Mouse (Mus musculus) hindbrain, embryonic 15.5 days (tissue): ENCODE results near the gene Lrch3. TPM values are rescaled to one million over a fixed set of nuclear protein-coding genes. Genes with fewer than 3 reads are reported as not detected.
"Not testable (repeated sequence)": the region's sequence is repeated elsewhere in the genome, so short reads cannot be mapped to it uniquely, and the experiment has no call there.

ENCODE experiments used
- ATAC-seq: fragments of 200-750 bp; cut with Nextera tagmentation; 2 replicates; pipeline ENCODE4 v1.8.0; 2017; ENCODE audit warnings: low read depth, moderate number of reproducible peaks, moderate TSS enrichment; ENCODE audit not compliant: low FRiP score
- H3K27ac ChIP-seq: fragments of 300-500 bp; sonication (generic); replicated peaks from 2 replicates; pipeline ENCODE4 v1.5.1; 2015; ENCODE audit warnings: mild to moderate bottlenecking, inconsistent platforms
- H3K27me3 ChIP-seq: fragments of 300-500 bp; sonication (generic); 2 replicates; pipeline ENCODE4 v1.6.1; 2015; ENCODE audit warnings: control low read depth, inconsistent platforms
- H3K36me3 ChIP-seq: fragments of 300-500 bp; sonication (generic); 2 replicates; pipeline ENCODE4 v1.6.1; 2015; ENCODE audit warnings: control low read depth, inconsistent platforms
- H3K4me1 ChIP-seq: fragments of 300-500 bp; sonication (generic); replicated peaks from 2 replicates; pipeline ENCODE4 v1.6.1; 2015; ENCODE audit warnings: control low read depth, inconsistent platforms
- H3K4me2 ChIP-seq: fragments of 300-500 bp; sonication (generic); 2 replicates; pipeline ENCODE4 v1.6.1; 2015; ENCODE audit warnings: moderate library complexity, mild to moderate bottlenecking, inconsistent platforms
- H3K4me3 ChIP-seq: fragments of 300-500 bp; sonication (generic); 2 replicates; pipeline ENCODE4 v1.5.1; 2015; ENCODE audit warnings: mild to moderate bottlenecking, inconsistent platforms
- H3K9ac ChIP-seq: fragments of 300-500 bp; sonication (generic); 2 replicates; pipeline ENCODE4 v1.6.1; 2015; ENCODE audit warnings: inconsistent platforms
- H3K9me3 ChIP-seq: fragments of 300-500 bp; sonication (generic); 2 replicates; pipeline ENCODE4 v1.6.1; 2016; ENCODE audit warnings: control low read depth, inconsistent platforms
- WGBS: fragments of 180-500 bp; shearing (Covaris S2); methylation state at CpG from one replicate; pipeline ENCODE4 v1.1.7; 2015; 5-methylcytosine and 5-hydroxymethylcytosine counted together
- polyA plus RNA-seq: library from polyadenylated mRNA; unstranded; fragments of >200 nt; fragmentation: Nextera tagmentation; extraction: Ambion mirVana; gene quantifications from 2 replicates; pipeline ENCODE4 v1.2.1, GENCODE M21; 2015

The Lrch3 gene
- polyA plus RNA-seq, 1 experiment from 2014 or later, result 39.6 TPM

DNA sequence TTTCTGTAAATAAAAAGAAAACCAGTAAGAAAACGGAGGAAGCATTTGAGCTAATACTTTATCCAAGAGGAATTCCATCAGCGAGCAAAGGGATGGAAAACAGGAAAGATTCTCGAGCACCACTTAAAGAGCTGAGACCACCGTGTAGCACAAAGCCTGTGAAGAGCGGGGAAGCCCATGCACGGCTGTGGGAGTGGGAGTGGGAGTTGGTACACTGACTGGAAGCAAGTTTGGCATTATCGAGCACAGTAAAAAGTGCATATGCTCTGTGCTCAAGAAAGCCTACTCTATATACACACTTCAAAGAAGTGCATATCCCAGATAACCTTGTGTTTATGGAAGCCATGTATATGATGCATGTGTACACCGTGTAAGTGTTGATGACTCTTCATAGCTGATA lies 13.1 kb downstream of the Lrch3 start:
- Histone ChIP-seq H3K4me3 (no peak overlapping the region), H3K4me2 (no peak overlapping the region), H3K27ac (no peak overlapping the region), H3K9me3 (no peaks in the 10 kb centered on the region), H3K27me3 (no peaks in the 10 kb centered on the region), H3K9ac (no peak overlapping the region), H3K4me1 (0 out of 2 replicates have a peak, but pooled peaks cover 3% of the 10 kb centered on the region), H3K36me3 (peaks cover 8% of the 10 kb centered on the region)
- ATAC-seq, result no peak
- 94% methylated on average over 8 of the region's 8 CpGs for WGBS

DNA sequence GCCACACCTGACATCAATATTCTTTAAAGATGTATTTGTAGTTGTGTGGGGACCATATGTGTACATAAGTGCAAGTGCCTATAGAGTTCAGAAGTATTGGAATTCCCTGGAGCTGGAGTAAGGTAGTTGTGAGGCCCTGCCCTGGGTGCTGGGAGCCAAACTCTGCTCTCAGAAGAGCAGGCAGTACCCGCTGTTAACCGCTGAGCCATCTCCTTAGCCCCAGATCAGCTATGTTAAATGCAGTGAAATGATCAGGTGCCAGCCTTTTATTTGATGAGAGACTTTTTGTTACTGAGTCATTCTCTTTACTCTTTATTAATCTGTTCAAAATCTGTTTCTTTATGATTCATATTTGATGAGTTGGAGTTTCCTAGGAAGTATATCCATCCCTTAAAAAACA lies 16.0 kb downstream of the Lrch3 start:
- ATAC-seq, result no peak
- Histone ChIP-seq H3K4me1 (0 out of 2 replicates have a peak, but pooled peaks cover 3% of the 10 kb centered on the region), H3K36me3 (no peaks in the 10 kb centered on the region), H3K4me2 (no peak overlapping the region), H3K9ac (no peak overlapping the region), H3K9me3 (no peaks in the 10 kb centered on the region), H3K27me3 (no peaks in the 10 kb centered on the region), H3K4me3 (no peak overlapping the region), H3K27ac (no peak overlapping the region)
- WGBS, result 18% methylated on average over 2 of the region's 2 CpGs

- Histone ChIP-seq H3K4me1 (peaks cover 3% of the 10 kb centered on the region; the same call in 1 of the 2 replicates), H3K9ac (no peak overlapping the region)
- 74% methylated on average over 2 of the region's 2 CpGs for WGBS
These were observed 20.6 kb downstream of the Lrch3 start for GRCm38 (mm10) chr16:32934470-32934869.

GRCm38 (mm10) chr16:32935088-32935487 lies 21.2 kb downstream of the Lrch3 start:
- H3K4me3 ChIP-seq, result no peak overlapping the region
- H3K4me2 ChIP-seq, result no peak overlapping the region
- ATAC-seq, result no peak
- no peaks in the 10 kb centered on the region for H3K36me3 ChIP-seq
- no peak overlapping the region for H3K9ac ChIP-seq
- H3K4me1 ChIP-seq, result no peaks in the 10 kb centered on the region; the same call in 1 of the 2 replicates
- H3K27me3 ChIP-seq, result no peaks in the 10 kb centered on the region
- 72% methylated on average over 1 of the region's 1 CpGs for WGBS
- H3K9me3 ChIP-seq, result no peaks in the 10 kb centered on the region
- no peak overlapping the region for H3K27ac ChIP-seq

More at GRCm38 (mm10) chr16:32934470-32934869, 20.6 kb downstream of the Lrch3 start:
- no peaks in the 10 kb centered on the region for H3K9me3 ChIP-seq
- H3K27ac ChIP-seq, result no peak overlapping the region
- no peak for ATAC-seq
- no peaks in the 10 kb centered on the region for H3K27me3 ChIP-seq
- H3K4me3 ChIP-seq, result no peak overlapping the region
- H3K4me2 ChIP-seq, result no peak overlapping the region
- no peaks in the 10 kb centered on the region for H3K36me3 ChIP-seq

GRCm38 (mm10) chr16:32937358-32937757 lies 23.5 kb downstream of the Lrch3 start:
- H3K9me3 ChIP-seq, result no peaks in the 10 kb centered on the region
- WGBS, result 87% methylated on average over 2 of the region's 2 CpGs
- no peaks in the 10 kb centered on the region for H3K27me3 ChIP-seq
- ATAC-seq, result no peak
- H3K4me1 ChIP-seq, result no peaks in the 10 kb centered on the region; the same call in 1 of the 2 replicates
- H3K36me3 ChIP-seq, result no peaks in the 10 kb centered on the region
- H3K4me3 ChIP-seq, result no peak overlapping the region
- H3K4me2 ChIP-seq, result no peak overlapping the region
- no peak overlapping the region for H3K27ac ChIP-seq
- H3K9ac ChIP-seq, result no peak overlapping the region

GRCm38 (mm10) chr16:32939301-32939700 lies 25.4 kb downstream of the Lrch3 start:
- 37% methylated on average over 3 of the region's 3 CpGs for WGBS
- not testable (repeated sequence) for H3K4me2 ChIP-seq, H3K27me3 ChIP-seq, H3K9ac ChIP-seq, ATAC-seq, H3K4me3 ChIP-seq, H3K9me3 ChIP-seq, H3K36me3 ChIP-seq, H3K4me1 ChIP-seq, H3K27ac ChIP-seq

GRCm38 (mm10) chr16:32939716-32940115 lies 25.8 kb downstream of the Lrch3 start:
- H3K4me1 ChIP-seq, H3K27ac ChIP-seq, H3K27me3 ChIP-seq, H3K9me3 ChIP-seq, H3K4me2 ChIP-seq, H3K9ac ChIP-seq, H3K4me3 ChIP-seq, H3K36me3 ChIP-seq, ATAC-seq: not testable (repeated sequence)
- WGBS, result 85% methylated on average over 4 of the region's 4 CpGs

GRCm38 (mm10) chr16:32941226-32941625 lies 27.3 kb downstream of the Lrch3 start:
- ATAC-seq, H3K9me3 ChIP-seq, H3K9ac ChIP-seq, H3K4me3 ChIP-seq, H3K27ac ChIP-seq, H3K4me2 ChIP-seq, H3K27me3 ChIP-seq, H3K4me1 ChIP-seq, H3K36me3 ChIP-seq: not testable (repeated sequence)
- WGBS, result 84% methylated on average over 2 of the region's 2 CpGs

DNA sequence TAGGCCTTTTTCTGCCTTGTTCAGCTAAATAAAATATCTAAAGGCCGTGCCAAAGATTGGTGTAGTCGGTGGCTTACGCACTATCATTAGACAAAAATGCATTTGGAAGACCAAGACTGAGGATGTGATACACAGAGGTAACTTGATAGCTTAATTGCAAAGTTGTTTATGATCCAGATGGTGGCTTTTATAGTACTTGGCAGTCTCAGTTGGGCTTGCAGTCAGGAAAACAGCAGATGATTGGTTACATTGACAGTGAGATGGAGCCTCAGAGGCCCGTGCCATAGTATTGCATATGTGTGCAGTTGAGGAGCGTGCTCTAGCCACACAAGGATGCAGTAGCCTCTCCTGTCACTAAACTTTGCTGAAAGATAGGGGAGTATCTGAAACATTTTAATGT lies 28.8 kb downstream of the Lrch3 start:
- no peaks in the 10 kb centered on the region for H3K27me3 ChIP-seq
- WGBS, result 73% methylated on average over 5 of the region's 5 CpGs
- ATAC-seq, result no peak

DNA sequence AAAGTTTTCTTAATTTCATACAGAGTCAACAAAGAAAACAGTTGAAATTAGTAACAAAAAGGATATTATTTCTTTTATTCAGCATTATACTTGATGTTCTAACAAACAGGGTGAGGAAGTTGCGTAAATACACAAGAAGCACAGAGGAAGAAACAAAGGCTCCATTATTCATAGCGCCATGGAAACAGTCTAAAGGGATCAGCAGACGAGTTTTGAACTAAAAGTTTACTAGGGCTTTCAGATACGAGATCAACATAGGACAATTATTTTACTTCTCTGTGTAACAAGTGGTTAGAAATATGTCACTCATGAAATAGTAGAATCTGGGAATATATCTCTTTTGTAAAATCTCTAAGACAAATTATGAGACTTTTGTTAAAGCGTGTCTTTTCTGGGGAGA lies 31.5 kb downstream of the Lrch3 start:
- 45% methylated on average over 5 of the region's 5 CpGs for WGBS
- no peaks in the 10 kb centered on the region for H3K27me3 ChIP-seq
- H3K36me3 ChIP-seq, result no peaks in the 10 kb centered on the region
- no peak for ATAC-seq
- no peak overlapping the region for H3K9ac ChIP-seq
- peak overlapping the region; percentile 36; the same call in 1 of the 2 replicates for H3K27ac ChIP-seq
- H3K4me1 ChIP-seq, result 0 out of 2 replicates have a peak, but pooled peaks cover 3% of the 10 kb centered on the region
- H3K4me3 ChIP-seq, result no peak overlapping the region
- H3K4me2 ChIP-seq, result no peak overlapping the region
- no peaks in the 10 kb centered on the region for H3K9me3 ChIP-seq

More for the DNA sequence above, 28.8 kb downstream of the Lrch3 start:
- H3K9ac ChIP-seq, result no peak overlapping the region
- H3K36me3 ChIP-seq, result no peaks in the 10 kb centered on the region
- no peaks in the 10 kb centered on the region for H3K9me3 ChIP-seq
- H3K4me2 ChIP-seq, result no peak overlapping the region
- no peak overlapping the region for H3K27ac ChIP-seq
- no peak overlapping the region for H3K4me3 ChIP-seq
- H3K4me1 ChIP-seq, result 0 out of 2 replicates have a peak, but pooled peaks cover 3% of the 10 kb centered on the region

DNA sequence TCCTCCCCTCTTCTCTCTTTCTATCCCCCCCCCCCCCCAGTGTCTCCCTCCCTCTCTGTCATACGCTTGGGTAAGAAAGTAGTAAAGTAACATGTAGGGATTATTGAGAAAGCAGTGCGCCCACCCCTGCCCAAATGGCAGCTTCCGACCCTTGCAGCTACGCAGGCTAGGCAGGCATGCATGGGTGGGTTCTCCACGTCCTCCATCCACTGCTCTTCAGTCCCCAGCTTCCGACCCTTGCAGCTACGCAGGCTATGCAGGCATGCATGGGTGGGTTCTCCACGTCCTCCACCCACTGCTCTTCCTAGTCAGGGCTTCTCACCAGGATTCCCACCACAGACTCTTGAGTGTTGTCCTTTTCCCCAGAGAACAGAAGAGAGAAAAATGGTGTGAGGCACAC lies 34.1 kb downstream of the Lrch3 start:
- Histone ChIP-seq H3K9me3 (no peaks in the 10 kb centered on the region), H3K4me1 (0 out of 2 replicates have a peak, but pooled peaks cover 3% of the 10 kb centered on the region), H3K9ac (no peak overlapping the region), H3K4me3 (no peak overlapping the region), H3K27me3 (no peaks in the 10 kb centered on the region), H3K36me3 (no peaks in the 10 kb centered on the region), H3K27ac (no peak overlapping the region), H3K4me2 (no peak overlapping the region)
- ATAC-seq, result no peak; the same call in 1 of the 2 replicates
- WGBS, result 70% methylated on average over 8 of the region's 8 CpGs

DNA sequence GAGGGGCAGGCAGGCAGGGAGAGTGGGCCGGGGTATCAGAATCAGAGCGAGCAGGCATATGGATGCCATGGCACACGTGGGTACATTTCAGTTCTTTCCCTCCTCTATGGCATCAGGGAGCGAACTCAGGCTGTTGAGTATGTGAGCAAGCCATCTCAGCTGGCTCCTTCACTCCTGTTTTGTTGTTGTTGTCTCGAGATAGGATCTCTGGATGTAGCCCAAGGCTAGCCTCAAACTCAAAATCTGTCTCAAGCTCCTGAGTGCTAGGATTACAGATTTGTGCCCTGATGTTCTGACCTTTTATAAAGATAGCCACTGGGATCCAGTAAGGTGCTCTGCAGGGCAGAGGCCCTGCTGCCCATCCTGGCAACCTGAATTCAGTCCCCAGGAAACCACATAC lies 34.8 kb downstream of the Lrch3 start:
- no peak overlapping the region for H3K4me2 ChIP-seq
- whole genome bisulfite sequencing, result 86% methylated on average over 5 of the region's 5 CpGs
- no peak overlapping the region for H3K27ac ChIP-seq
- no peaks in the 10 kb centered on the region for H3K27me3 ChIP-seq
- no peak overlapping the region for H3K4me3 ChIP-seq
- H3K4me1 ChIP-seq, result 0 out of 2 replicates have a peak, but pooled peaks cover 3% of the 10 kb centered on the region
- H3K9me3 ChIP-seq, result no peaks in the 10 kb centered on the region
- no peaks in the 10 kb centered on the region for H3K36me3 ChIP-seq
- no peak overlapping the region for H3K9ac ChIP-seq
- no peak for ATAC-seq

DNA sequence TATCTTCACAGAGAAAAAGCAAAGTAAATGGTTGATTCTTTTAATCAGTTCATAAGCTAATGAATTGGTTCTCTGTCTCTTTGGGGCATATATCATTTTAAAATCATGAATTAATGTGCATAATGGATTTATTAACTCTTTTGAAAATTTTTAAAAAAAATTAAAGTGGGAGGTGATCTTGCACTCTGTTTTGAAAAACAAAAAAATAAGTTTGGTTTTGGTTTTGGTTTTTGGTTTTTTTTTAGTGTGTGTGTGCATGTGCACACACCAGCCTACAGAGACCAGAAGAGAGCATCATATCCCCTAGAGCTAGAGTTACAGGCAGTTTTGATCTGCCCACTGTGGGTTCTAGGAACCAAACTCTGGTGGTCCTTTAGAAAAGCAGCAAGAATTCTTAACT lies 35.4 kb downstream of the Lrch3 start:
- 0 out of 2 replicates have a peak, but pooled peaks cover 3% of the 10 kb centered on the region for H3K4me1 ChIP-seq
- H3K9me3 ChIP-seq, result no peaks in the 10 kb centered on the region
- H3K9ac ChIP-seq, result no peak overlapping the region
- no peak overlapping the region for H3K4me2 ChIP-seq
- no peaks in the 10 kb centered on the region for H3K27me3 ChIP-seq
- no peak overlapping the region for H3K4me3 ChIP-seq
- ATAC-seq, result no peak
- H3K36me3 ChIP-seq, result no peaks in the 10 kb centered on the region
- H3K27ac ChIP-seq, result no peak overlapping the region
